Mouse (Mus musculus) brain, embryonic 14.5 days (tissue): ENCODE data around the gene Wars2.

Experiments used
- CTCF ChIP-seq: fragments of 200-500 bp; IDR thresholded peaks from 2 replicates; pipeline ENCODE4 v1.5.1; 2012; ENCODE audit warnings: inconsistent platforms, mild to moderate bottlenecking, moderate library complexity, borderline replicate concordance; ENCODE audit not compliant: insufficient read depth, insufficient read length; ENCODE audit errors: extremely low read depth
- POLR2A ChIP-seq: fragments of 200-500 bp; IDR thresholded peaks from 2 replicates; pipeline ENCODE4 v1.6.1; 2012; ENCODE audit warnings: mild to moderate bottlenecking, inconsistent platforms, borderline replicate concordance; ENCODE audit not compliant: poor library complexity, insufficient read depth, insufficient read length, severe bottlenecking; ENCODE audit errors: extremely low read depth

DNA sequence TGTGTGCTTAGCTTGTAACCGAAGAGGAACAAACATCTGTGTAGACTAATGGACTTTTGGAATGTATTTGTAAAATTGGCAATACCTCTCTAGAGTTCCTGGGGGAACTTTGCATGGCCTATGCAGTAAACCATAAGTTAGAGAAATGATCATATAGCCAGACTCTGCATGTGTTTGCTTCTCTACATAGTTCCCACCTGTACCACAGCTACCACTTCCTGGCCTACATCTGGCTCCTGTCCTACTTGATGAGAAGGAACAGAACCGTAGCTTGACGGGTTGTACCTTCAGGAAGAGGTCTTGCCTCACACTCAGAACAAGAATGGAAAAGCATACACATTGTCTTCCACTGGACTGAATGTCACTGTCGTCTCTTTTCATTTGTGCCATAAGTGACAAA is 52.7 kb downstream of the Wars2 start:
- TF ChIP-seq POLR2A (no peak), CTCF (no peak)
